Mouse (Mus musculus) forelimb bud, embryonic 11.5 days (tissue): ENCODE measurements at regions not wholly inside any gene's neighbourhood (a gene's known extent, or its start where the extent isn't known, plus 50 kb on each side); places are given as distances from the start of the nearest gene placed in this dataset.
A peak's percentile ranks its signal among the peaks of the same experiment; 100 is the strongest.

Experiments used
- DNase-seq: peaks from one replicate; pipeline ENCODE4 v3.0.0-alpha.2; 2012; ENCODE audit warnings: low read depth, low spot score

- DNase-seq, result no peak
These were observed 239.1 kb upstream of the Nsun2 start for GRCm38 (mm10) chr13:69294483-69294882.

- DNase-seq, result no peak
These were observed 230.2 kb upstream of the Nsun2 start for GRCm38 (mm10) chr13:69303316-69303715.

GRCm38 (mm10) chr13:69330412-69331000 lies 203.0 kb upstream of the Nsun2 start:
- DNase-seq, result no peak

- DNase-seq, result peak; percentile 8
These were observed 201.8 kb upstream of the Nsun2 start for GRCm38 (mm10) chr13:69331537-69332435.

- DNase-seq, result no peak
These were observed 189.7 kb upstream of the Nsun2 start for GRCm38 (mm10) chr13:69343806-69344205.

GRCm38 (mm10) chr13:69357435-69357834 lies 176.1 kb upstream of the Nsun2 start:
- no peak for DNase-seq

GRCm38 (mm10) chr13:69365880-69366490 lies 167.6 kb upstream of the Nsun2 start:
- no peak for DNase-seq

- no peak for DNase-seq
These were observed 160.3 kb upstream of the Nsun2 start for GRCm38 (mm10) chr13:69373101-69373815.

GRCm38 (mm10) chr13:69373816-69374142 lies 159.8 kb upstream of the Nsun2 start:
- no peak for DNase-seq

GRCm38 (mm10) chr13:69380403-69380802 lies 153.1 kb upstream of the Nsun2 start:
- no peak for DNase-seq

GRCm38 (mm10) chr13:69384767-69385166 lies 148.8 kb upstream of the Nsun2 start:
- no peak for DNase-seq

- DNase-seq, result no peak
These were observed 140.4 kb upstream of the Nsun2 start for GRCm38 (mm10) chr13:69392917-69393827.

GRCm38 (mm10) chr13:69394544-69394943 lies 139.0 kb upstream of the Nsun2 start:
- DNase-seq, result no peak

- no peak for DNase-seq
These were observed 123.2 kb upstream of the Nsun2 start for GRCm38 (mm10) chr13:69410359-69410758.

GRCm38 (mm10) chr13:69414813-69415212 lies 118.7 kb upstream of the Nsun2 start:
- no peak for DNase-seq

- DNase-seq, result no peak
These were observed 116.8 kb upstream of the Nsun2 start for GRCm38 (mm10) chr13:69416726-69417125.

GRCm38 (mm10) chr13:69417855-69418478 lies 115.6 kb upstream of the Nsun2 start:
- no peak for DNase-seq

GRCm38 (mm10) chr13:69420166-69420565 lies 113.4 kb upstream of the Nsun2 start:
- no peak for DNase-seq

GRCm38 (mm10) chr13:69421966-69422365 lies 111.6 kb upstream of the Nsun2 start:
- DNase-seq, result no peak

GRCm38 (mm10) chr13:69426117-69426516 lies 107.4 kb upstream of the Nsun2 start:
- no peak for DNase-seq

- DNase-seq, result no peak
These were observed 104.0 kb upstream of the Nsun2 start for GRCm38 (mm10) chr13:69429596-69429995.
